15 mouse cellular contexts compared by ENCODE assay signal in the genomic region with DNA sequence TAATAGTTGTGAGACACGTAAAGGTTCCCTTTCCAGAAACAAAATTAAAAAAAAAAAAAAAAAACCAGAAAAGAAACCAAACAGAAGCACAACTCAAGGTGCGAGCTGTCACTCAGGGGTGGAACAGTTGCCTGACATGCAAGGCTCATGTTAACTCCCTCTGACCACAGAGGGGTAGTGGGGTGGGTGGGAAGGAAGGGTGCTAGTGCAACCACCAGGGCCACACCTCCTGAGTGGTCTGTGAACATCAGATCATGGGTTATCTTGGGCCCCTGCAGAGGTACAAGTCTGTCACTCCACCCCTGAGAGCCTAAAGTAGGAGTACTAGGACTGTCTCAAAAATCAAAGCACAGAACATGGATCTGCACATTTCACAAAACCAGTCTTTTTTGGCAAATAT.
"Had no signal": no experiment of that assay in that cellular context is flagged by ENCODE, and none has a peak within 500 bp of the region (broad histone marks: within the 10 kb centered on the region; RNA-seq: fewer than 3 reads in every experiment).

No protein-coding gene starts in this region.

- H3K27me3 ChIP-seq: intestine, embryonic 15.5 days; kidney, embryonic 15.5 days; limb, embryonic 15.5 days; megakaryocyte, embryonic 14.5 days; midbrain, embryonic 12.5 days had no signal

- H3K27ac ChIP-seq: intestine, embryonic 15.5 days; kidney, embryonic 15.5 days; left cerebral cortex, adult 2 months; limb, embryonic 15.5 days; midbrain, embryonic 12.5 days had no signal

- DNase-seq: kidney, adult 18-20 months; kidney, postnatal 14 days; lung, embryonic 14.5 days; lung, postnatal 10 days; lung, postnatal 4 days; right cerebral cortex, adult 18-20 months; thymus, adult 18-20 months; thymus, postnatal 25 days had no signal

- H3K9me3 ChIP-seq: intestine, embryonic 15.5 days; limb, embryonic 15.5 days; megakaryocyte, embryonic 14.5 days; midbrain, embryonic 12.5 days had no signal

- H3K4me2 ChIP-seq: intestine, embryonic 15.5 days; kidney, embryonic 15.5 days; limb, embryonic 15.5 days; lung, embryonic 14.5 days; midbrain, embryonic 12.5 days had no signal

- ATAC-seq: intestine, embryonic 15.5 days; midbrain, embryonic 16.5 days had no signal

- H3K4me3 ChIP-seq: intestine, embryonic 15.5 days; kidney, embryonic 15.5 days; left cerebral cortex, adult 2 months; limb, embryonic 15.5 days; megakaryocyte, embryonic 14.5 days; midbrain, embryonic 12.5 days had no signal

- H3K9ac ChIP-seq: intestine, embryonic 15.5 days; kidney, embryonic 15.5 days; limb, embryonic 15.5 days; lung, embryonic 14.5 days; midbrain, embryonic 12.5 days had no signal

- H3K36me3 ChIP-seq: intestine, embryonic 15.5 days; kidney, embryonic 15.5 days; limb, embryonic 15.5 days; midbrain, embryonic 12.5 days had no signal
